Comparison of ENCODE assay signal across 8 mouse cellular contexts in the genomic region with DNA sequence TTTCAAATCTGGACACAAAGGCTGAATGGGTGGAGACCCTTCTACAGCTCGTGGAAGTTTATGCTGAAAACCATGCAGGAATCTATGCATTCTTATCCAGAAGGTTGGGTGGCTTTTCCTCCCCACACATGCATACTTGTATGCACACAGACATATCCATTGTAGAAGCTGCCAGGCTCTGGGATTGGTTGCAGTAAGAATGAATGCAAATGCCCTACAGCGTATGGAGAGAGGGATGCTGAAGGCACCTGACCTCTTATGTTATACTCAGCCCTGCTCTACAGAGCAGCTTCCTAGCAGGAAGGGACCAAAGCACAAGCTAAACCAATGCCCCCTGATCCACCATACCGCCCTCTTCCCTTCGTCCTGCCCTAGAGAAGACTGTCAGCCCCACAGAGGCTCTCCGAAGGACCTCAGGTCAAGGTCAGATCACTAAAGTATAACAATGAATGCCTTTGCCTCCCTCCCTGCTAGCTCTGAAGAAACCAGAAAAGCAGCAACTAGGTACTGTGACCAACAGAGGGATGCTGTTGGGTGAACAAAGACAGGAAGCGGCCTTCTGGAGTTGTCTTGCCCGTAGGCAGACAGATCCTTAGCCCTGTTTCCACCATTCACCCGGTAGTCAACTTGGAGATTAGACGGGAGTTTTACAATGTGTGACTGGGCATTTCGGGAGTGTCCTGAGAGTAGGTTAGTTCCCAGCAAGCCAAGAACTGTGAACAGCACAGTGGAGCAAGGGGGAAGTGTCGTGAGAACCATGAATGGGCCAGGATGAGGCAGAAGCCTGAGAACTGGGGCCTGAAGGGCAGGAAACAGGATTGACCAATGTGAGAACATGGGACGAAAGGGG. TPM values are rescaled to one million over a fixed set of nuclear protein-coding genes. Genes with fewer than 3 reads are reported as not detected.
A peak's percentile ranks its signal among the peaks of the same experiment; 100 is the strongest.
DNase-seq lines count a peak whose midpoint lies in the region; ATAC-seq lines count a peak whose summit lies in the region.

No protein-coding gene starts in this region.

- H3K27me3 ChIP-seq in heart, embryonic 13.5 days (replicated peaks), result no peaks in the 10 kb centered on the region
- no peaks in the 10 kb centered on the region for H3K27me3 ChIP-seq in hindbrain, embryonic 11.5 days (ENCODE audit: control insufficient read depth, insufficient read depth, low read length)
- no peaks in the 10 kb centered on the region for H3K27me3 ChIP-seq in midbrain, embryonic 14.5 days (ENCODE audit: control insufficient read depth, insufficient read depth, low read length)

- H3K4me3 ChIP-seq in heart, embryonic 13.5 days, result peak overlapping the region; percentile 64
- peak overlapping the region; percentile 48 for H3K4me3 ChIP-seq in hindbrain, embryonic 11.5 days (ENCODE audit: low read depth, low read length)
- H3K4me3 ChIP-seq in midbrain, embryonic 14.5 days (replicated peaks; ENCODE audit: low read depth, low read length), result peak overlapping the region; percentile 56

- H3K9me3 ChIP-seq in heart, embryonic 13.5 days, result no peaks in the 10 kb centered on the region
- H3K9me3 ChIP-seq in hindbrain, embryonic 11.5 days (ENCODE audit: control insufficient read depth, low read length), result no peaks in the 10 kb centered on the region
- no peaks in the 10 kb centered on the region for H3K9me3 ChIP-seq in midbrain, embryonic 14.5 days (ENCODE audit: control insufficient read depth, low read length)

- peak overlapping the region; percentile 91 for H3K27ac ChIP-seq in heart, embryonic 13.5 days (replicated peaks)
- H3K27ac ChIP-seq in hindbrain, embryonic 11.5 days (ENCODE audit: low read depth, low read length), result peak overlapping the region; percentile 87
- H3K27ac ChIP-seq in midbrain, embryonic 14.5 days (replicated peaks; ENCODE audit: low read depth, low read length), result peak overlapping the region; percentile 97

- peaks cover 34% of the 10 kb centered on the region for H3K4me1 ChIP-seq in heart, embryonic 13.5 days
- peaks cover 4% of the 10 kb centered on the region; the same call in 1 of the 2 replicates for H3K4me1 ChIP-seq in hindbrain, embryonic 11.5 days (replicated peaks; ENCODE audit: control insufficient read depth, insufficient read depth, low read length)
- H3K4me1 ChIP-seq in midbrain, embryonic 14.5 days (ENCODE audit: control insufficient read depth, insufficient read depth, low read length), result peaks cover 25% of the 10 kb centered on the region

- no peak for DNase-seq in heart, postnatal 4 days
- peak; percentile 65 for DNase-seq in brain, adult 2 months (ENCODE audit: low read depth, low spot score)
- peak; percentile 48 for DNase-seq in hindbrain, embryonic 11.5 days (ENCODE audit: low spot score)
- DNase-seq in midbrain, embryonic 14.5 days, result peak; percentile 74
- DNase-seq in Muller cell, postnatal 12 days (ENCODE audit: inconsistent ontology term), result no peak
- DNase-seq in cerebellum, postnatal 36 days, result no peak

- ATAC-seq in heart, embryonic 13.5 days (ENCODE audit: extremely low read depth, insufficient number of reproducible peaks, low FRiP score, low TSS enrichment), result no peak
- ATAC-seq in hindbrain, embryonic 11.5 days (ENCODE audit: low FRiP score), result peak; percentile 62
- 0 out of 2 replicates have a peak, but pooled peaks have one; percentile 14 for ATAC-seq in midbrain, embryonic 14.5 days (ENCODE audit: low FRiP score, low TSS enrichment)
- ATAC-seq in activated CD4-positive, CD25-positive, alpha-beta regulatory T cell, adult 4 months, result no peak

- no peaks in the 10 kb centered on the region; the same call in 1 of the 2 replicates for H3K36me3 ChIP-seq in heart, embryonic 13.5 days
- H3K36me3 ChIP-seq in hindbrain, embryonic 11.5 days (ENCODE audit: control insufficient read depth, insufficient read depth, low read length), result no peaks in the 10 kb centered on the region
- H3K36me3 ChIP-seq in midbrain, embryonic 14.5 days (ENCODE audit: control insufficient read depth, insufficient read depth, low read length), result no peaks in the 10 kb centered on the region

- H3K9ac ChIP-seq in heart, embryonic 13.5 days, result peak overlapping the region; percentile 82
- H3K9ac ChIP-seq in hindbrain, embryonic 11.5 days (ENCODE audit: low read depth, low read length), result peak overlapping the region; percentile 84
- H3K9ac ChIP-seq in midbrain, embryonic 14.5 days (replicated peaks; ENCODE audit: low read length), result peak overlapping the region; percentile 85

- peak overlapping the region; percentile 82 for H3K4me2 ChIP-seq in heart, embryonic 13.5 days
- H3K4me2 ChIP-seq in hindbrain, embryonic 11.5 days (replicated peaks; ENCODE audit: low read depth, low read length), result peak overlapping the region; percentile 58
- peak overlapping the region; percentile 86 for H3K4me2 ChIP-seq in midbrain, embryonic 14.5 days (ENCODE audit: low read length)

- WGBS in heart, embryonic 13.5 days, result 60% methylated on average over 12 of the region's 12 CpGs
- whole genome bisulfite sequencing in hindbrain, embryonic 11.5 days, result 63% methylated on average over 12 of the region's 12 CpGs
- 60% methylated on average over 12 of the region's 12 CpGs for WGBS in midbrain, embryonic 14.5 days

RNA-seq across cellular contexts. Expression of gene Fam166b, which starts 21.6 kb away (rescaled TPM):
- polyA plus RNA-seq in heart, embryonic 13.5 days (2015; fragmentation: Nextera tagmentation; extraction: Ambion mirVana), result 0.11 TPM in 1 of 2 replicates, not detected in the other
- total RNA-seq in heart, postnatal 4 days (2021), result not detected
- 0.26 and 0.70 TPM in 2 replicates for polyA plus RNA-seq in hindbrain, embryonic 11.5 days (2014; fragmentation: Nextera tagmentation; extraction: Ambion mirVana)
- polyA plus RNA-seq in midbrain, embryonic 14.5 days (2014; fragmentation: Nextera tagmentation; extraction: Ambion mirVana), result 0.46 and 0.76 TPM in 2 replicates
- not detected for polyA plus RNA-seq in activated CD4-positive, CD25-positive, alpha-beta regulatory T cell, adult 4 months (2017; shearing (Covaris generic))

RNA-seq across cellular contexts. Expression of gene Rusc2, which starts 25.5 kb away (rescaled TPM):
- 9.9 and 13.9 TPM in 2 replicates for polyA plus RNA-seq in heart, embryonic 13.5 days (2015; fragmentation: Nextera tagmentation; extraction: Ambion mirVana)
- 10 to 100 TPM; 39.5 to 41.2 TPM for total RNA-seq in heart, postnatal 4 days (2021)
- polyA plus RNA-seq in hindbrain, embryonic 11.5 days (2014; fragmentation: Nextera tagmentation; extraction: Ambion mirVana), result 15.8 and 19.1 TPM in 2 replicates
- 68.1 and 106 TPM in 2 replicates for polyA plus RNA-seq in midbrain, embryonic 14.5 days (2014; fragmentation: Nextera tagmentation; extraction: Ambion mirVana)
- polyA plus RNA-seq in activated CD4-positive, CD25-positive, alpha-beta regulatory T cell, adult 4 months (2017; shearing (Covaris generic)), result not detected

RNA-seq across cellular contexts. Expression of gene Tesk1, which starts 34.4 kb away (rescaled TPM):
- polyA plus RNA-seq in heart, embryonic 13.5 days (2015; fragmentation: Nextera tagmentation; extraction: Ambion mirVana), result 3.8 and 4.0 TPM in 2 replicates
- total RNA-seq in heart, postnatal 4 days (2021), result 10 to 100 TPM; 41.2 to 45.4 TPM
- polyA plus RNA-seq in hindbrain, embryonic 11.5 days (2014; fragmentation: Nextera tagmentation; extraction: Ambion mirVana), result 9.1 and 10.1 TPM in 2 replicates
- polyA plus RNA-seq in midbrain, embryonic 14.5 days (2014; fragmentation: Nextera tagmentation; extraction: Ambion mirVana), result 20.9 and 21.2 TPM in 2 replicates
- polyA plus RNA-seq in activated CD4-positive, CD25-positive, alpha-beta regulatory T cell, adult 4 months (2017; shearing (Covaris generic)), result 1 to 10 TPM in 1 of 2 experiments, under 1 TPM in 1; 0.48 to 1.1 TPM

RNA-seq across cellular contexts. Expression of gene Cd72, which starts 47.1 kb away (rescaled TPM):
- 1.9 and 2.6 TPM in 2 replicates for polyA plus RNA-seq in heart, embryonic 13.5 days (2015; fragmentation: Nextera tagmentation; extraction: Ambion mirVana)
- under 1 TPM; 0.56 to 0.69 TPM for total RNA-seq in heart, postnatal 4 days (2021)
- 3.0 and 3.7 TPM in 2 replicates for polyA plus RNA-seq in hindbrain, embryonic 11.5 days (2014; fragmentation: Nextera tagmentation; extraction: Ambion mirVana)
- 7.9 and 12.9 TPM in 2 replicates for polyA plus RNA-seq in midbrain, embryonic 14.5 days (2014; fragmentation: Nextera tagmentation; extraction: Ambion mirVana)
- 10 to 100 TPM; 63.4 to 67.4 TPM for polyA plus RNA-seq in activated CD4-positive, CD25-positive, alpha-beta regulatory T cell, adult 4 months (2017; shearing (Covaris generic))

Comparison
In these comparisons a context has a peak if more than half of its experiments do, and no peak if none do; other contexts are left out.
1. ATAC-seq: peak in hindbrain, embryonic 11.5 days (single experiment) and midbrain, embryonic 14.5 days (single experiment); none in heart, embryonic 13.5 days (single experiment) and activated CD4-positive, CD25-positive, alpha-beta regulatory T cell, adult 4 months (single experiment).
2. DNase-seq: peak in brain, adult 2 months (single experiment), hindbrain, embryonic 11.5 days (single experiment) and midbrain, embryonic 14.5 days (single experiment); none in heart, postnatal 4 days (single experiment), Muller cell, postnatal 12 days (single experiment) and cerebellum, postnatal 36 days (0 of 2).
3. RNA of gene Rusc2, which starts 25.5 kb away (polyA plus RNA-seq): 68.1 to 106 TPM in midbrain, embryonic 14.5 days, 15.8 to 19.1 TPM in hindbrain, embryonic 11.5 days and 9.9 to 13.9 TPM in heart, embryonic 13.5 days; not detected in activated CD4-positive, CD25-positive, alpha-beta regulatory T cell, adult 4 months; every median in the first group is over 10 times any median in the second.
4. Peak in every context shown above with its lines, with median percentiles within 50 percentile points of each other: H3K27ac ChIP-seq, H3K4me2 ChIP-seq, H3K4me3 ChIP-seq and H3K9ac ChIP-seq.